Mouse (Mus musculus) liver, embryonic 16.5 days (tissue): ENCODE measurements around the gene Smoc1. TPM values are rescaled to one million over a fixed set of nuclear protein-coding genes. Genes with fewer than 3 reads are reported as not detected.

Source experiments
- ATAC-seq: fragments of 200-750 bp; cut with Nextera tagmentation; 2 replicates; pipeline ENCODE4 v1.8.0; 2017; ENCODE audit warnings: low read depth, mild to moderate bottlenecking, moderate number of reproducible peaks, moderate library complexity
- H3K27ac ChIP-seq: fragments of 300-500 bp; sonication (generic); 2 replicates; pipeline ENCODE4 v1.5.1; 2014; ENCODE audit warnings: mild to moderate bottlenecking, low read length
- H3K27me3 ChIP-seq: fragments of 300-500 bp; sonication (generic); 2 replicates; pipeline ENCODE4 v1.6.1; 2014; ENCODE audit warnings: low read depth, low read length, mixed read lengths; ENCODE audit not compliant: control insufficient read depth, insufficient read depth
- H3K36me3 ChIP-seq: fragments of 300-500 bp; sonication (generic); 2 replicates; pipeline ENCODE4 v1.6.1; 2014; ENCODE audit warnings: mild to moderate bottlenecking; ENCODE audit not compliant: control insufficient read depth, insufficient read depth
- H3K4me1 ChIP-seq: fragments of 300-500 bp; sonication (generic); 2 replicates; pipeline ENCODE4 v1.6.1; 2014; ENCODE audit warnings: low read depth, low read length, mixed read lengths; ENCODE audit not compliant: control insufficient read depth
- H3K4me2 ChIP-seq: fragments of 300-500 bp; sonication (generic); 2 replicates; pipeline ENCODE4 v1.6.1; 2014; ENCODE audit warnings: low read depth, low read length, mixed read lengths
- H3K4me3 ChIP-seq: fragments of 300-500 bp; sonication (generic); 2 replicates; pipeline ENCODE4 v1.5.1; 2014; ENCODE audit warnings: low read depth, mild to moderate bottlenecking, low read length
- H3K9ac ChIP-seq: fragments of 300-500 bp; sonication (generic); 2 replicates; pipeline ENCODE4 v1.6.1; 2014; ENCODE audit warnings: low read depth, low read length
- H3K9me3 ChIP-seq: fragments of 300-500 bp; sonication (generic); replicated peaks from 2 replicates; pipeline ENCODE4 v1.6.1; 2016; ENCODE audit warnings: low read length; ENCODE audit not compliant: control insufficient read depth
- WGBS: fragments of 180-500 bp; shearing (Covaris S2); extraction: QIAGEN DNeasy Blood & Tissue Kit; methylation state at CpG from one replicate; pipeline ENCODE4 v1.1.7; 2014; ENCODE audit not compliant: insufficient replicate concordance; 5-methylcytosine and 5-hydroxymethylcytosine counted together
- polyA plus RNA-seq: library from polyadenylated mRNA; unstranded; fragments of >200 nt; fragmentation: Nextera tagmentation; extraction: Ambion mirVana; gene quantifications from 2 replicates; pipeline ENCODE4 v1.2.1, GENCODE M21; 2015

The Smoc1 gene
- polyA plus RNA-seq, 1 experiment from 2014 or later, result 15.9 TPM

GRCm38 (mm10) chr12:81219339-81219738 lies 192.7 kb downstream of the Smoc1 start:
- Histone ChIP-seq H3K4me2 (no peak overlapping the region), H3K4me1 (no peaks in the 10 kb centered on the region), H3K4me3 (no peak overlapping the region), H3K9ac (no peak overlapping the region), H3K9me3 (no peaks in the 10 kb centered on the region), H3K36me3 (no peaks in the 10 kb centered on the region), H3K27me3 (no peaks in the 10 kb centered on the region), H3K27ac (no peak overlapping the region)
- 43% methylated on average over 4 of the region's 4 CpGs for WGBS
- no peak for ATAC-seq

GRCm38 (mm10) chr12:81223276-81223675 lies 196.7 kb downstream of the Smoc1 start:
- no peaks in the 10 kb centered on the region for H3K4me1 ChIP-seq
- H3K36me3 ChIP-seq, result no peaks in the 10 kb centered on the region
- H3K9me3 ChIP-seq, result no peaks in the 10 kb centered on the region
- no peak for ATAC-seq
- 35% methylated on average over 2 of the region's 2 CpGs for WGBS
- no peak overlapping the region for H3K4me2 ChIP-seq
- no peak overlapping the region for H3K27ac ChIP-seq
- no peaks in the 10 kb centered on the region for H3K27me3 ChIP-seq
- no peak overlapping the region for H3K9ac ChIP-seq
- no peak overlapping the region for H3K4me3 ChIP-seq

- Histone ChIP-seq H3K4me2 (no peak overlapping the region), H3K4me3 (no peak overlapping the region), H3K27ac (no peak overlapping the region), H3K4me1 (no peaks in the 10 kb centered on the region), H3K36me3 (no peaks in the 10 kb centered on the region), H3K9ac (no peak overlapping the region), H3K27me3 (no peaks in the 10 kb centered on the region), H3K9me3 (no peaks in the 10 kb centered on the region)
- 45% methylated on average over 2 of the region's 2 CpGs for WGBS
- ATAC-seq, result no peak
These were observed 198.2 kb downstream of the Smoc1 start for GRCm38 (mm10) chr12:81224843-81225242.

- Histone ChIP-seq H3K9me3 (no peaks in the 10 kb centered on the region), H3K9ac (no peak overlapping the region), H3K27me3 (no peaks in the 10 kb centered on the region), H3K4me3 (no peak overlapping the region), H3K36me3 (no peaks in the 10 kb centered on the region), H3K4me1 (no peaks in the 10 kb centered on the region), H3K4me2 (no peak overlapping the region), H3K27ac (no peak overlapping the region)
- ATAC-seq, result no peak
- WGBS, result 40% methylated on average over 6 of the region's 6 CpGs
These were observed 199.5 kb downstream of the Smoc1 start for GRCm38 (mm10) chr12:81225966-81226577.

- no peak for ATAC-seq
- WGBS, result 60% methylated on average over 3 of the region's 3 CpGs
- Histone ChIP-seq H3K36me3 (no peaks in the 10 kb centered on the region), H3K27me3 (no peaks in the 10 kb centered on the region), H3K4me1 (no peaks in the 10 kb centered on the region), H3K9me3 (no peaks in the 10 kb centered on the region), H3K4me3 (no peak overlapping the region), H3K27ac (no peak overlapping the region), H3K9ac (no peak overlapping the region), H3K4me2 (no peak overlapping the region)
These were observed 200.0 kb downstream of the Smoc1 start for GRCm38 (mm10) chr12:81226590-81226989.

- Histone ChIP-seq H3K27ac (no peak overlapping the region), H3K4me2 (no peak overlapping the region), H3K4me1 (no peaks in the 10 kb centered on the region), H3K4me3 (no peak overlapping the region), H3K9me3 (no peaks in the 10 kb centered on the region), H3K9ac (no peak overlapping the region), H3K27me3 (no peaks in the 10 kb centered on the region), H3K36me3 (no peaks in the 10 kb centered on the region)
- no peak for ATAC-seq
- 59% methylated on average over 5 of the region's 5 CpGs for WGBS
These were observed 201.3 kb downstream of the Smoc1 start for GRCm38 (mm10) chr12:81227767-81228460.

- Histone ChIP-seq H3K9ac (no peak overlapping the region), H3K4me3 (no peak overlapping the region), H3K36me3 (no peaks in the 10 kb centered on the region), H3K27me3 (no peaks in the 10 kb centered on the region), H3K4me2 (no peak overlapping the region), H3K4me1 (no peaks in the 10 kb centered on the region), H3K27ac (no peak overlapping the region), H3K9me3 (no peaks in the 10 kb centered on the region)
- WGBS, result 57% methylated on average over 1 of the region's 1 CpGs
- no peak for ATAC-seq
These were observed 207.3 kb downstream of the Smoc1 start for GRCm38 (mm10) chr12:81233746-81234380.

GRCm38 (mm10) chr12:81235456-81236330 lies 209.1 kb downstream of the Smoc1 start:
- WGBS, result 66% methylated on average over 10 of the region's 10 CpGs

More at GRCm38 (mm10) chr12:81235456-81236330, 209.1 kb downstream of the Smoc1 start:
- H3K4me1 ChIP-seq, result no peaks in the 10 kb centered on the region
- no peak overlapping the region for H3K27ac ChIP-seq
- no peak overlapping the region for H3K4me3 ChIP-seq
- no peaks in the 10 kb centered on the region for H3K27me3 ChIP-seq
- no peak overlapping the region for H3K4me2 ChIP-seq
- no peaks in the 10 kb centered on the region for H3K36me3 ChIP-seq
- no peaks in the 10 kb centered on the region for H3K9me3 ChIP-seq
- ATAC-seq, result no peak
- H3K9ac ChIP-seq, result no peak overlapping the region
